Mouse (Mus musculus) retina, adult 2 months (tissue): ENCODE results near the gene H2-Q2.
"Not testable (repeated sequence)": the region's sequence is repeated elsewhere in the genome, so short reads cannot be mapped to it uniquely, and the experiment has no call there.

Source experiments
- DNase-seq: peaks from one replicate; pipeline ENCODE4 v3.0.0-alpha.2; 2012; ENCODE audit warnings: low read depth, low spot score

H2-Q2 gene

GRCm38 (mm10) chr17:35342071-35342671 lies at the start of gene H2-Q2:
Gene H2-Q2 (plus strand): TSS chr17:35342242.
- no peak for DNase-seq

GRCm38 (mm10) chr17:35295796-35296195 lies 46.2 kb upstream of the H2-Q2 start:
- DNase-seq = not testable (repeated sequence)

GRCm38 (mm10) chr17:35300261-35300945 lies 41.6 kb upstream of the H2-Q2 start:
- not testable (repeated sequence) for DNase-seq

- DNase-seq = peak; percentile 54
These were observed 40.3 kb upstream of the H2-Q2 start for GRCm38 (mm10) chr17:35301645-35302258.

GRCm38 (mm10) chr17:35303271-35303670 lies 38.8 kb upstream of the H2-Q2 start:
- DNase-seq = no peak

GRCm38 (mm10) chr17:35303756-35304350 lies 38.2 kb upstream of the H2-Q2 start:
- DNase-seq = no peak

- no peak for DNase-seq
These were observed 37.6 kb upstream of the H2-Q2 start for GRCm38 (mm10) chr17:35304478-35304877.

GRCm38 (mm10) chr17:35304921-35305320 lies 37.1 kb upstream of the H2-Q2 start:
- not testable (repeated sequence) for DNase-seq

- no peak for DNase-seq
These were observed 23.4 kb upstream of the H2-Q2 start for GRCm38 (mm10) chr17:35318671-35319070.

- no peak for DNase-seq
These were observed 21.5 kb upstream of the H2-Q2 start, which contains the start of gene H2-Q1 for GRCm38 (mm10) chr17:35320327-35321081. Gene H2-Q1 (plus strand): TSS chr17:35320405.

- DNase-seq = not testable (repeated sequence)
These were observed 16.9 kb upstream of the H2-Q2 start for GRCm38 (mm10) chr17:35325124-35325523.

- DNase-seq = not testable (repeated sequence)
These were observed 16.0 kb upstream of the H2-Q2 start for GRCm38 (mm10) chr17:35326000-35326399.

GRCm38 (mm10) chr17:35329714-35330113 lies 12.3 kb upstream of the H2-Q2 start:
- not testable (repeated sequence) for DNase-seq

GRCm38 (mm10) chr17:35331546-35331945 lies 10.5 kb upstream of the H2-Q2 start:
- not testable (repeated sequence) for DNase-seq

- DNase-seq = no peak
These were observed 852 bp downstream of the H2-Q2 start for GRCm38 (mm10) chr17:35342711-35343476.

GRCm38 (mm10) chr17:35347659-35348058 lies 5.6 kb downstream of the H2-Q2 start:
- DNase-seq = not testable (repeated sequence)

GRCm38 (mm10) chr17:35353275-35353674 lies 11.2 kb downstream of the H2-Q2 start:
- not testable (repeated sequence) for DNase-seq

- no peak for DNase-seq
These were observed 12.0 kb downstream of the H2-Q2 start for GRCm38 (mm10) chr17:35354071-35354470.

- DNase-seq = no peak
These were observed 15.0 kb downstream of the H2-Q2 start for GRCm38 (mm10) chr17:35357086-35357485.

GRCm38 (mm10) chr17:35358763-35359469 lies 16.9 kb downstream of the H2-Q2 start:
- DNase-seq = no peak
